Mouse (Mus musculus) forebrain, embryonic 11.5 days (tissue): ENCODE measurements around the gene Ncbp1. TPM values are rescaled to one million over a fixed set of nuclear protein-coding genes. Genes with fewer than 3 reads are reported as not detected.

Experiments used
- ATAC-seq: fragments of 200-750 bp; cut with Nextera tagmentation; replicated peaks from 2 replicates; pipeline ENCODE4 v1.8.0; 2017; ENCODE audit warnings: moderate TSS enrichment; ENCODE audit not compliant: low FRiP score
- DNase-seq: peaks from one replicate; pipeline ENCODE4 v3.0.0-alpha.2; 2017; ENCODE audit warnings: low spot score
- H3K27ac ChIP-seq: fragments of 300-500 bp; sonication (generic); 2 replicates; pipeline ENCODE4 v1.5.1; 2014; ENCODE audit warnings: low read depth, low read length
- H3K27me3 ChIP-seq: fragments of 300-500 bp; sonication (generic); 2 replicates; pipeline ENCODE4 v1.6.1; 2014; ENCODE audit warnings: mild to moderate bottlenecking, low read length, mixed read lengths; ENCODE audit not compliant: control insufficient read depth, insufficient read depth
- H3K36me3 ChIP-seq: fragments of 300-500 bp; sonication (generic); 2 replicates; pipeline ENCODE4 v1.6.1; 2014; ENCODE audit warnings: mild to moderate bottlenecking, low read length, moderate library complexity, mixed read lengths; ENCODE audit not compliant: control insufficient read depth, insufficient read depth
- H3K4me1 ChIP-seq: fragments of 300-500 bp; sonication (generic); replicated peaks from 2 replicates; pipeline ENCODE4 v1.6.1; 2014; ENCODE audit warnings: low read length, mixed read lengths; ENCODE audit not compliant: control insufficient read depth, insufficient read depth
- H3K4me2 ChIP-seq: fragments of 300-500 bp; sonication (generic); 2 replicates; pipeline ENCODE4 v1.6.1; 2014; ENCODE audit warnings: low read depth, mild to moderate bottlenecking, low read length, moderate library complexity, mixed read lengths; ENCODE audit not compliant: severe bottlenecking
- H3K4me3 ChIP-seq: fragments of 300-500 bp; sonication (generic); 2 replicates; pipeline ENCODE4 v1.5.1; 2014; ENCODE audit warnings: low read depth, low read length
- H3K9ac ChIP-seq: fragments of 300-500 bp; sonication (generic); 2 replicates; pipeline ENCODE4 v1.6.1; 2014; ENCODE audit warnings: low read length
- H3K9me3 ChIP-seq: fragments of 300-500 bp; sonication (generic); 2 replicates; pipeline ENCODE4 v1.6.1; 2016; ENCODE audit warnings: low read length, mixed read lengths; ENCODE audit not compliant: control insufficient read depth
- WGBS: fragments of 180-500 bp; shearing (Covaris S2); extraction: QIAGEN DNeasy Blood & Tissue Kit; methylation state at CpG from one replicate; pipeline ENCODE4 v1.1.7; 2014; 5-methylcytosine and 5-hydroxymethylcytosine counted together
- polyA plus RNA-seq: library from polyadenylated mRNA; unstranded; fragments of >200 nt; fragmentation: Nextera tagmentation; extraction: Ambion mirVana; gene quantifications from 2 replicates; pipeline ENCODE4 v1.2.1, GENCODE M21; 2014

The Ncbp1 gene
- polyA plus RNA-seq, 1 experiment from 2014 or later: 147 TPM

DNA sequence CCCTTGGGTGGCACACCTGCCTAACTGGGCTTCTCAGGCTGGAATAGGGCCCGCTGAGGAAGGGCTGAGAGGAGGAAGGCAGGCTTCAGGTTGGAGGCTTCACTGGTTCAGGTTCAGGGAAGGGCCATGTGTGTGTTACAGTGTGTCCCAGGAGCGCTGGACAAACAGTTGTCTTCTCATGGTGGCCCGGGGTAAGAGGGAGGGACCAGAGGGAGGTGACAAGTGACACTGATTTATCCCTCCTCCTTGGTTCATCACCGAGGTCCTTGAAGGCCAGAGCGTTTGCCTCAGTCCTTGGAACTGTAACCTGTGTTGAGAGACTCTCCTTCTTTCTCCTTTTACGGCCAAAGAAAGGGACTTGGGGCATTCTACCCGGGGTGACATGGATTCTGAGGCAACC, 37.9 kb upstream of the Ncbp1 start:
- 84% methylated on average over 7 of the region's 7 CpGs for WGBS
- Histone ChIP-seq H3K27me3 (no peaks in the 10 kb centered on the region), H3K4me3 (no peak overlapping the region), H3K9ac (no peak overlapping the region), H3K4me1 (no peaks in the 10 kb centered on the region), H3K4me2 (no peak overlapping the region), H3K27ac (no peak overlapping the region), H3K9me3 (no peaks in the 10 kb centered on the region), H3K36me3 (no peaks in the 10 kb centered on the region)
- DNase-seq (no peak), ATAC-seq (no peak)

GRCm38 (mm10) chr4:46101211-46101711, 37.2 kb upstream of the Ncbp1 start:
- no peak overlapping the region for H3K27ac ChIP-seq
- DNase-seq: no peak
- no peak for ATAC-seq
- no peaks in the 10 kb centered on the region for H3K9me3 ChIP-seq
- H3K27me3 ChIP-seq: no peaks in the 10 kb centered on the region
- H3K4me2 ChIP-seq: no peak overlapping the region
- no peak overlapping the region for H3K4me3 ChIP-seq
- H3K36me3 ChIP-seq: no peaks in the 10 kb centered on the region
- no peaks in the 10 kb centered on the region for H3K4me1 ChIP-seq
- WGBS: 55% methylated on average over 14 of the region's 14 CpGs
- no peak overlapping the region for H3K9ac ChIP-seq

DNA sequence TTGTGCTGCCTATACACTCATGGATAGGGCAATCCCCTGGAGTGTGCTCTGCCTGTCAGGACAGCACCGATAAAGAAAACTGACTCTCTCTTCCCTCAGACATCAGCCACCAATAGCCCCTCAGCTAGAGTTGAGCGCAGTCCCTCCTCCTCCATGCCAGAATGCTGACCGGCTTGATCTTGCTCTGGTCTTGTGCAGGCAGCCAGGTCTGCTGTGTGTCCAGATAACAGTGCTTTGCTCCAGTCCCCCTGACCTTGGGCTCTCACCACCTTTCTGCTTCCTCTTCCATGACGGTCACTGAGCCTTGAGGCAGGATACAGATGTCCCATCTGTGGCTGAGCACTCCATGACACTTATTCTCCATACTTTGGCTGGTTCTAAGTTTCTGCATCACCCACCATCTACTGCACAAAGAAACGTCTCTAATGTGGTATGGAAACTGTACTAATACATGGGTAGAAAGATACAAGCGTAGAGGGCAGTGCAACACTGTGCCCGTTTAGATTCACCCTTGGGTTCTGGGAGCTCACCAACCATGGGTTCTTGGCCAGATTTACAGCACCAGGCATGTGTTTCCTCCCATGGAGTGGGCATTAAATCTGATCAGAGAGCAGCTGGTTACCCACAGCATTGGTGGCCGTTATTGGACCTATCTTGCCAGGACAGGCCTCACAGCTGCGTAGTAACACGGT, 36.2 kb upstream of the Ncbp1 start:
- 93% methylated on average over 10 of the region's 10 CpGs for WGBS
- no peak overlapping the region for H3K9ac ChIP-seq
- no peak overlapping the region for H3K4me3 ChIP-seq
- no peaks in the 10 kb centered on the region for H3K9me3 ChIP-seq
- no peak for DNase-seq
- no peak for ATAC-seq
- H3K4me2 ChIP-seq: no peak overlapping the region
- no peak overlapping the region for H3K27ac ChIP-seq
- no peaks in the 10 kb centered on the region for H3K36me3 ChIP-seq
- H3K4me1 ChIP-seq: no peaks in the 10 kb centered on the region
- no peaks in the 10 kb centered on the region for H3K27me3 ChIP-seq

GRCm38 (mm10) chr4:46110084-46110483, 28.3 kb upstream of the Ncbp1 start:
- WGBS: 91% methylated on average over 8 of the region's 8 CpGs
- no peaks in the 10 kb centered on the region; the same call in 1 of the 2 replicates for H3K36me3 ChIP-seq
- no peak for ATAC-seq
- no peak overlapping the region for H3K9ac ChIP-seq
- H3K4me2 ChIP-seq: no peak overlapping the region
- no peaks in the 10 kb centered on the region for H3K9me3 ChIP-seq
- H3K4me3 ChIP-seq: no peak overlapping the region
- no peaks in the 10 kb centered on the region for H3K4me1 ChIP-seq
- no peak for DNase-seq
- H3K27ac ChIP-seq: no peak overlapping the region
- H3K27me3 ChIP-seq: no peaks in the 10 kb centered on the region

- H3K36me3 ChIP-seq: peaks cover 3% of the 10 kb centered on the region; the same call in 1 of the 2 replicates
- H3K27ac ChIP-seq: no peak overlapping the region
- DNase-seq (no peak), ATAC-seq (no peak)
- H3K4me3 ChIP-seq: no peak overlapping the region
- H3K4me2 ChIP-seq: no peak overlapping the region
- no peak overlapping the region for H3K9ac ChIP-seq
- WGBS: 81% methylated on average over 3 of the region's 3 CpGs
- no peaks in the 10 kb centered on the region for H3K4me1 ChIP-seq
- H3K9me3 ChIP-seq: no peaks in the 10 kb centered on the region
- H3K27me3 ChIP-seq: no peaks in the 10 kb centered on the region
Observed at GRCm38 (mm10) chr4:46111361-46111760, 27.1 kb upstream of the Ncbp1 start.

- Histone ChIP-seq H3K4me2 (no peak overlapping the region), H3K9ac (no peak overlapping the region), H3K27ac (no peak overlapping the region), H3K4me1 (no peaks in the 10 kb centered on the region), H3K4me3 (no peak overlapping the region), H3K27me3 (no peaks in the 10 kb centered on the region), H3K36me3 (peaks cover 17% of the 10 kb centered on the region; the same call in 1 of the 2 replicates), H3K9me3 (no peaks in the 10 kb centered on the region)
- 80% methylated on average over 1 of the region's 1 CpGs for WGBS
- DNase-seq (no peak), ATAC-seq (no peak)
Observed at GRCm38 (mm10) chr4:46115308-46115707, 23.1 kb upstream of the Ncbp1 start.

DNA sequence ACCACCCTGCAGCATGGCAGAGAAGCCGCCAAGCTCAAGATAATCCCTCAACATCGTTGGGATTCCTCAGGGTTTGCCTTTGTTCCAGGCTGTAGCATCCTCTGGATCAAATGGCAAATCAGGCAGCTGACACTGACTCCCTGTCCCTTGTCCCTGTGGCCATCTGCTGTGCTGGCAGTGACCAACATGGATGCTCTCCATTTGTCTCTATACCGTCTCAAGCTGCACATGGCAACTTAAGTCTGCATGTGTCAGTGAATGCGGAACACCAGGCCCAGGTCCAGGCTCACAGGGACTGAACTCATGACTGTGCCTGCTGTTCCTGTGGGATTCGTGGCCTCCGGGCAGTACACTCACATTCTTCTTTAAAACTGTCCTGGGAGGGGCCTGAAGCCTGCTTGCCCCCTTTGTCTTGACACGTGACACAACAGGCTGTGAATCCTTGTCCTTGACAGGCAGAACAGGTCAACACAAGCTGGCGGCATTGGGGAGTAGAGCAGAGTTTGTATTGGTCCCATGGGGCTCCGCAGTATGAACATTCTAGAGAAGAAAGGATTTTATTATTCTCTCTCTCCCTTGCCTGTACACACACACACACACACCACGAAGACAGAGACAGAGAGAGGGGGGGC, 21.8 kb upstream of the Ncbp1 start:
- no peaks in the 10 kb centered on the region for H3K27me3 ChIP-seq
- no peak overlapping the region for H3K27ac ChIP-seq
- no peaks in the 10 kb centered on the region for H3K4me1 ChIP-seq
- H3K4me2 ChIP-seq: no peak overlapping the region
- H3K9ac ChIP-seq: no peak overlapping the region
- DNase-seq (no peak), ATAC-seq (no peak)
- no peak overlapping the region for H3K4me3 ChIP-seq
- H3K36me3 ChIP-seq: peaks cover 17% of the 10 kb centered on the region; the same call in 1 of the 2 replicates
- 90% methylated on average over 10 of the region's 10 CpGs for WGBS
- no peaks in the 10 kb centered on the region for H3K9me3 ChIP-seq

- ATAC-seq (no peak), DNase-seq (no peak)
- WGBS: 97% methylated on average over 4 of the region's 4 CpGs
- H3K27ac ChIP-seq: no peak overlapping the region
- H3K27me3 ChIP-seq: no peaks in the 10 kb centered on the region
- no peaks in the 10 kb centered on the region for H3K4me1 ChIP-seq
- H3K9ac ChIP-seq: no peak overlapping the region
- no peak overlapping the region for H3K4me2 ChIP-seq
- no peaks in the 10 kb centered on the region for H3K9me3 ChIP-seq
- no peak overlapping the region for H3K4me3 ChIP-seq
- H3K36me3 ChIP-seq: peaks cover 17% of the 10 kb centered on the region; the same call in 1 of the 2 replicates
Observed at GRCm38 (mm10) chr4:46117536-46117935, 20.9 kb upstream of the Ncbp1 start.
